Mouse (Mus musculus): ENCODE results near the gene Msi2. TPM values are rescaled to one million over a fixed set of nuclear protein-coding genes. Genes with fewer than 3 reads are reported as not detected.

The Msi2 gene
- total and polyA plus RNA-seq, 2 experiments from 2014 or later: 22.1 to 94.6 TPM

DNA sequence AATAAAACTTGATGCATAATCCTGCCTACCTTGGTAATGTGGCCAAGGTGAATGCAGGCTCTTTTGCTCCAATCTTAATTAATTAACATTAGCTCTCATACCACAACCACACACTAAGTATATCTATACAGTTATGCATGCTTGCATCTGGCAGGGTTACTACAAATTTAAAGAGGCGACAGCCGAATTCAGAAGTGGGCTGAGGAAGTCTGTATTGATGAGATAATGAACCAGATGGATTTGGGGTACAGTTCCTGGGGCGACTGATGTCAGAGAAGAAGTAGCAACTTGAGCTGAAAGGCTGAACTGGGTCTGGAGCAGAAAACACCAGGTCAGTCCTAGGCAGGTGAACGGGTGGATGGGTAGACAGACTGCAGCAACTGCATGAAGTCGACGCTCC, 412.6 kb downstream of the Msi2 start:
- no peak overlapping the region for H3K9ac ChIP-seq (replicated peaks; ENCODE audit: low read depth, low read length)
- H3K27me3 ChIP-seq (ENCODE audit: control insufficient read depth, insufficient read depth, low read length): no peaks in the 10 kb centered on the region
- no peak for DNase-seq (ENCODE audit: low spot score)
- no peak overlapping the region for H3K4me3 ChIP-seq (ENCODE audit: low read depth, low read length)
- no peak overlapping the region for H3K4me2 ChIP-seq (ENCODE audit: low read depth, low read length)
- 86% methylated on average over 6 of the region's 6 CpGs for WGBS
- no peaks in the 10 kb centered on the region for H3K36me3 ChIP-seq (replicated peaks; ENCODE audit: control insufficient read depth, insufficient read depth, low read length)
- no peak overlapping the region for H3K27ac ChIP-seq (ENCODE audit: low read depth)
- H3K9me3 ChIP-seq (replicated peaks; ENCODE audit: control insufficient read depth, low read length): no peaks in the 10 kb centered on the region
- no peak for TF ChIP-seq EP300 (IDR thresholded peaks at IDR 0.05; ENCODE audit: low read depth)
- TF ChIP-seq CTCF (IDR thresholded peaks at IDR 0.05; ENCODE audit: low read depth): no peak
- no peak for ATAC-seq (ENCODE audit: insufficient read depth, low read depth)
- H3K4me1 ChIP-seq (ENCODE audit: control insufficient read depth, insufficient read depth): peaks cover 15% of the 10 kb centered on the region; the same call in 1 of the 2 replicates

DNA sequence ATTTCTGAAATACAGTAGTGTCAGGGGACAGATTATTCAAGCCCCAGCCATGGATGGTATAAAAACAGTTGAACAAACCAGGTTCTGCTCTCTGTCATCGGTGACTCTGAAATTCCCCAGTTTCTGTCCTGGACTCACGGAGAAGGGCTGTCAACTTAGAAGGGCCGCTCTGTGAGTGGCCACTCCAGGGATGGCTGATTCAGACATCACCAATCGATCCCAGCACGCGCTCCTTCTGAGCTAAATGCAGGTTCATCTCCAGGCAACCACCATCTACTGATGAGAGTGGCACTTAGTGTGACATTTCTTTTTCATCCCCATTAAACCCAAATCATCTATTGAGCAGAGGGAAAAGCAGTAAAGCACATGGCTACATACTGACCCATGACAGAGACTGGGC, 416.7 kb downstream of the Msi2 start:
- DNase-seq (ENCODE audit: low spot score) (no peak), ATAC-seq (ENCODE audit: insufficient read depth, low read depth) (no peak)
- no peak overlapping the region for H3K4me3 ChIP-seq (ENCODE audit: low read depth, low read length)

DNA sequence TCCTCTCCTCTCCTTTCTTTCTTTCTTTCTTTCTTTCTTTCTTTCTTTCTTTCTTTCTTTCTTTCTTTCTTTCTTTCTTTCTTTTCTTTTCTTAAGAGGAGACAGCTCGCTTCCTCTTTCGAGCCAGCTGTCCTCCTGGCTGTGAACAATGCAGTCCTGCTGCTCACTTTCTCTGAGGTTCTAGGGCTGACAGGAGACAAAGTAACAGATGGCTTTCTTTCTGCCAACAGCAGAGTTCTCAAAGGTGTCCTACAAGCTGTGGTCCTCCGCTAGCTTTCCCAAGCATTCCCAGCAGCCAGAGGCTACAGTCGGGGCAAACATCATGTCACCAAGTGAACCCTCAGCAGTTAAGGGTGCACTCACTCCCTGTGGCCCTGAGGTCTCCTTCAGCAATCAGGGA, 419.0 kb downstream of the Msi2 start:
- 70% methylated on average over 4 of the region's 4 CpGs for WGBS
- DNase-seq (ENCODE audit: low spot score) (no peak), ATAC-seq (ENCODE audit: insufficient read depth, low read depth) (no peak)
- no peaks in the 10 kb centered on the region for H3K4me1 ChIP-seq (ENCODE audit: control insufficient read depth, insufficient read depth)
- H3K4me3 ChIP-seq (ENCODE audit: low read depth, low read length): no peak overlapping the region
- no peak overlapping the region for H3K4me2 ChIP-seq (ENCODE audit: low read depth, low read length)
- no peak overlapping the region for H3K9ac ChIP-seq (replicated peaks; ENCODE audit: low read depth, low read length)
- no peaks in the 10 kb centered on the region for H3K36me3 ChIP-seq (replicated peaks; ENCODE audit: control insufficient read depth, insufficient read depth, low read length)
- no peaks in the 10 kb centered on the region for H3K27me3 ChIP-seq (ENCODE audit: control insufficient read depth, insufficient read depth, low read length)
- H3K9me3 ChIP-seq (replicated peaks; ENCODE audit: control insufficient read depth, low read length): no peaks in the 10 kb centered on the region
- H3K27ac ChIP-seq (ENCODE audit: low read depth): no peak overlapping the region
- TF ChIP-seq CTCF (IDR thresholded peaks at IDR 0.05; ENCODE audit: low read depth) (no peak), EP300 (IDR thresholded peaks at IDR 0.05; ENCODE audit: low read depth) (no peak)

More for the DNA sequence above, 416.7 kb downstream of the Msi2 start:
- no peak overlapping the region for H3K4me2 ChIP-seq (ENCODE audit: low read depth, low read length)
- H3K36me3 ChIP-seq (replicated peaks; ENCODE audit: control insufficient read depth, insufficient read depth, low read length): no peaks in the 10 kb centered on the region
- H3K27me3 ChIP-seq (ENCODE audit: control insufficient read depth, insufficient read depth, low read length): no peaks in the 10 kb centered on the region
- no peaks in the 10 kb centered on the region for H3K4me1 ChIP-seq (ENCODE audit: control insufficient read depth, insufficient read depth)
- no peak overlapping the region for H3K9ac ChIP-seq (replicated peaks; ENCODE audit: low read depth, low read length)
- no peaks in the 10 kb centered on the region for H3K9me3 ChIP-seq (replicated peaks; ENCODE audit: control insufficient read depth, low read length)
- TF ChIP-seq CTCF (IDR thresholded peaks at IDR 0.05; ENCODE audit: low read depth) (no peak), EP300 (IDR thresholded peaks at IDR 0.05; ENCODE audit: low read depth) (no peak)
- H3K27ac ChIP-seq (ENCODE audit: low read depth): no peak overlapping the region
- WGBS: 46% methylated on average over 6 of the region's 6 CpGs

DNA sequence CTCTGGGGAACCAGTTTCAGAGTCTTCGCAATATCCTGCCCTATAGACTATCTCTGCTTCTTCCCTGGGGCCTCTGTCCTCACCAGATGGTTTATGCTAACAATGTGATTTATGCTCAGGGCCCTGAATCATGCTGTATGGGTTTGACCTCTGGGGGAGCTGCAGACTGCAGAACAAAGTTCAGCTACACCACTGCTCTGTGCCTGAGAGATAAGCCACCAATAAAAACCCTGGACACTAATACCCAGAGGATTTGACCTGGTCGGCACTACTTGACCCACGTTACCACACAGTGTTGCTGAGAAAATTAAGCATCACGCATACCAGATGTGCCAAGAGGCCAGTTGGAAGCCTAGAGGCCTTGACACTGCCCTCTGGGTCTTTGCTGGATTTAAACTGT, 420.8 kb downstream of the Msi2 start:
- H3K4me1 ChIP-seq (ENCODE audit: control insufficient read depth, insufficient read depth): 0 out of 2 replicates have a peak, but pooled peaks cover 6% of the 10 kb centered on the region
- ATAC-seq (ENCODE audit: insufficient read depth, low read depth): peak; percentile 63

DNA sequence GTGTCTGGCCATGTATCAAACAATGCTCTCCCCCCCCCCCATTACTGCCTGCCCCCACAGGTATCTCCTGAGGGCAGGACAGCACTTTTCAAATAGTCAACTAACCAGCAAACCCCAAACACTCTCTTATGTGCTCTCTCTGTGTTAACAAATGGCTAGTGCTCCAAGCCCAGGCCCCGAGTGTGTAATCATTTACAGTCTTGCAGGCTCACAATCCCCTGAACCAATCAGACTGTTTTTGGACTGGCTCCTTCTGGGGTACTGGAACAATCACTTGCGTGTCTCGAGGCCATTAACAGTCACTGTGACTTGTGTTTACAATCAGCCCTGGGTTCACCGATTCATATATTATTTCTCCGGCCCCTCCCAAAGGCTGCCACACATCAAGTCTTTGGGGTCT, 423.0 kb downstream of the Msi2 start:
- WGBS: 90% methylated on average over 5 of the region's 5 CpGs
- ATAC-seq (ENCODE audit: insufficient read depth, low read depth): no peak

More for the DNA sequence above, 420.8 kb downstream of the Msi2 start:
- TF ChIP-seq EP300 (IDR thresholded peaks at IDR 0.05; ENCODE audit: low read depth) (no peak), CTCF (IDR thresholded peaks at IDR 0.05; ENCODE audit: low read depth) (peak; percentile 49)
- Histone ChIP-seq H3K27me3 (ENCODE audit: control insufficient read depth, insufficient read depth, low read length) (no peaks in the 10 kb centered on the region), H3K9me3 (replicated peaks; ENCODE audit: control insufficient read depth, low read length) (no peaks in the 10 kb centered on the region), H3K9ac (replicated peaks; ENCODE audit: low read depth, low read length) (no peak overlapping the region), H3K36me3 (replicated peaks; ENCODE audit: control insufficient read depth, insufficient read depth, low read length) (no peaks in the 10 kb centered on the region), H3K4me2 (ENCODE audit: low read depth, low read length) (no peak overlapping the region), H3K4me3 (ENCODE audit: low read depth, low read length) (no peak overlapping the region), H3K27ac (ENCODE audit: low read depth) (no peak overlapping the region)
- 69% methylated on average over 4 of the region's 4 CpGs for WGBS
- peak; percentile 47 for DNase-seq (ENCODE audit: low spot score)

DNA sequence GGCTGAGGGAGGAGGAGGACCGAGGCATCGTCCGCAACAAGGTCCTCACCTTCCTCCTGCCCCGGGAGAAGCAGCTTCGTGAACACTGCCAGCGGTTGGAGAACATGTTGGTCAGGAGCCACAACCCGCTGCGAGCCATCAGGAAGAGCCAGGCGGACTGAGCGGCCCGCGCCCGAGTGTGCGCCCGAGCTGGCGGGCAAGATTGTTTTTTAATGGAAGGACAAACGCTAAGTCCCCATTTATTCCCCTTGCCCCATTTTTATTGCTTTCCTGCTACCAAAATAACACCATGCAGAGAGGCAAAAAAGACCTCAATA, 424.0 kb downstream of the Msi2 start:
- H3K9ac ChIP-seq (replicated peaks; ENCODE audit: low read depth, low read length): no peak overlapping the region

More for the DNA sequence above, 423.0 kb downstream of the Msi2 start:
- TF ChIP-seq EP300 (IDR thresholded peaks at IDR 0.05; ENCODE audit: low read depth) (no peak), CTCF (IDR thresholded peaks at IDR 0.05; ENCODE audit: low read depth) (no peak)
- no peak overlapping the region for H3K9ac ChIP-seq (replicated peaks; ENCODE audit: low read depth, low read length)
- H3K9me3 ChIP-seq (replicated peaks; ENCODE audit: control insufficient read depth, low read length): no peaks in the 10 kb centered on the region
- H3K36me3 ChIP-seq (replicated peaks; ENCODE audit: control insufficient read depth, insufficient read depth, low read length): no peaks in the 10 kb centered on the region
- H3K4me2 ChIP-seq (ENCODE audit: low read depth, low read length): no peak overlapping the region
- DNase-seq (ENCODE audit: low spot score): no peak
- H3K27ac ChIP-seq (ENCODE audit: low read depth): no peak overlapping the region
- H3K4me3 ChIP-seq (ENCODE audit: low read depth, low read length): no peak overlapping the region
- H3K4me1 ChIP-seq (ENCODE audit: control insufficient read depth, insufficient read depth): 0 out of 2 replicates have a peak, but pooled peaks cover 6% of the 10 kb centered on the region
- H3K27me3 ChIP-seq (ENCODE audit: control insufficient read depth, insufficient read depth, low read length): no peaks in the 10 kb centered on the region

More for the DNA sequence above, 424.0 kb downstream of the Msi2 start:
- Histone ChIP-seq H3K4me1 (ENCODE audit: control insufficient read depth, insufficient read depth) (0 out of 2 replicates have a peak, but pooled peaks cover 6% of the 10 kb centered on the region), H3K4me3 (ENCODE audit: low read depth, low read length) (no peak overlapping the region), H3K9me3 (replicated peaks; ENCODE audit: control insufficient read depth, low read length) (no peaks in the 10 kb centered on the region), H3K27ac (ENCODE audit: low read depth) (no peak overlapping the region), H3K36me3 (replicated peaks; ENCODE audit: control insufficient read depth, insufficient read depth, low read length) (no peaks in the 10 kb centered on the region), H3K27me3 (ENCODE audit: control insufficient read depth, insufficient read depth, low read length) (no peaks in the 10 kb centered on the region), H3K4me2 (ENCODE audit: low read depth, low read length) (peak overlapping the region; percentile 9; the same call in 1 of the 2 replicates)
- WGBS: 51% methylated on average over 17 of the region's 17 CpGs
- DNase-seq (ENCODE audit: low spot score): no peak
- no peak for TF ChIP-seq EP300 (IDR thresholded peaks at IDR 0.05; ENCODE audit: low read depth)
- no peak for TF ChIP-seq CTCF (IDR thresholded peaks at IDR 0.05; ENCODE audit: low read depth)
- no peak for ATAC-seq (ENCODE audit: insufficient read depth, low read depth)
